Mouse (Mus musculus): Measurements from ENCODE around the gene Erbin.

The Erbin gene

GRCm38 (mm10) chr13:103920261-103920932 lies at the start of gene Erbin:
Gene Erbin (minus strand): TSS chr13:103920514.
- DNase-seq (ENCODE audit: low spot score in 2 of 2), result peak; percentile 56 to 65

DNA sequence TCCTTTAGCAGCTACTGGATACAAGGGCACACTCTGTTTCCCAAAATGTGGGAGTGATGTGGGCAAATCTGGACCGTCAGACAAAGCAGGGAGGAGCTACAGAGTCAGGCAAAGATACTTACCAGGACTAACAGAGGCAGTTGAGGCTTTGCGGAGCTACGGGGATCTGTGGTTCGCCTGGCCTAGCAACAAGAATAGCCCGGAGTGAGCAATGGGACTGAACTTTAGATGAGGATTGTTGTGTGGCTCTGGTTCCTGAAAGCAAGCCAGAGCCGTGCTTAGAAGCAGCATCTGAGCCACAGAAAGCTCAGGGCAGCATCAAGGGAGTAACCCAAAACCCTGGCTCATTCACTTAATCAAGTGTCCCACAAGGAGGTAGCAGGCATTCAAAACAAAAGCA lies 49.6 kb upstream of the Erbin start:
- DNase-seq (ENCODE audit: low spot score in 2 of 2), result no peak

GRCm38 (mm10) chr13:103967987-103968386 lies 47.7 kb upstream of the Erbin start:
- DNase-seq (ENCODE audit: low spot score in 2 of 2), result no peak

DNA sequence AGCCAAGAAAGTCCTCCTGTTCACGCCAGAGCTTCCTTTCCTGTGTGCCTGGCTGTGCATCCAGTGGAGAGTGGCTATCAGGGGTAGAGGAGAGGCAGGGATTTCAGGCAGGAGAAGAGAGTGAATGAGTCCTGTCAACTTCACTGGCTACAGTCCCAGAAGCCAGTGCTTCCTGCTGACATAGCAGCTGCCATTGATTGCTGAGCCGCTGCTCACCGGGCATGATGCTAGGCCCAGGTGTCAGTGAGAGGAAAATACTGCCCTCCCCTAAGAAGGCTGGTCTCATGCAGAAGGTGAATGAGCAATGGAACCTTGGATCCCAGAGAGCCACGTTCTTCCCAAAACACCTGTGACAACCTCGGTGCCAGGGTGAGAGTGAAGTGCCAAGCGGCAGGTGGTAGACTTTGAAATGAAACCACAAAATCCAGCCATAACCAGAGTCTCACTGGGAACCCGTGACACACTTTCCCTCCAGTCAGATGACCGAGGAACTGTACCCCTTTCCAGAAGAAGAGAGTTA lies 46.4 kb upstream of the Erbin start:
- DNase-seq (ENCODE audit: low spot score in 2 of 2), result no peak

GRCm38 (mm10) chr13:103965187-103965586 lies 44.9 kb upstream of the Erbin start:
- no peak for DNase-seq (ENCODE audit: low spot score in 2 of 2)

DNA sequence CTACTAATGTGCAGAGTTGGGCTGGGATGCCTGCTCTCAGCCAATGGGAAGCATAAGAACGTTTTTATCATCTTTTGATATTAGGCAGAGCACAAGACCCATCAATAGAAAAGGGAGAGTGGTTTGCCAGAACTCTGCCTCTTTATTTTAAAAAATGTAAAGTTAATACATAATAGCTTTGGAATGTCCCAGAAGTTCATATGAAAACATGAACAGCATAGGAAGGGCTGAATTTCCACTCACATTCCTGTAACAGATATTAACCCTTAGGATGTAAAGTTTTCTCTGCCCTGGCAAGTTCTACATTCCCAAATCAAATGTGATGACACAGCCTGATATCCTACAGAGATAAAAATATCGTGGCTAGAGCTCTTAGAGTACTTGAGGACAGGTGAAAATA lies 42.8 kb upstream of the Erbin start:
- DNase-seq (ENCODE audit: low spot score in 2 of 2), result no peak

DNA sequence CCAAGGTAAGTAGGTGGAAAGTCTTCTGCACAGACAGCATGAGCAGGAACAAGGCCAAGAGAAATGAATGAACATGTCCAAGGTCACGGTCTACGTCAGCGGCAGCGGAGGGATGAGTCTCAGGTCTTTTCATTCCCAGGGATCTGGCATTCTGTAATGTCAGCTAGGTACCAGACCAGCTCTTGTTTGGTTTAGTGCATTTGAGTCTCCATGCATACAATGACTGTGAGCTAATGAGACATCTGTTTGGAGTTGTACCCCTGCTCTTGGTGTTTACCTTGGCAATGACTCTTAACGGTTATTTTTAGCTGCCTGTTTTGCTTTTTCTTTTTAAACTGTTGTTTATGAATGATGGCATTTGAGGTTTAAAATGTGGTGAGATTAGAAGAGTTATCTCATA lies 39.5 kb upstream of the Erbin start:
- DNase-seq (ENCODE audit: low spot score in 2 of 2), result no peak

GRCm38 (mm10) chr13:103958607-103959123 lies 38.4 kb upstream of the Erbin start:
- DNase-seq (ENCODE audit: low spot score in 2 of 2), result no peak

- no peak for DNase-seq (ENCODE audit: low spot score in 2 of 2)
Measured at GRCm38 (mm10) chr13:103957175-103957940, 37.0 kb upstream of the Erbin start.

GRCm38 (mm10) chr13:103955652-103956051 lies 35.3 kb upstream of the Erbin start:
- DNase-seq (ENCODE audit: low spot score in 2 of 2), result no peak

GRCm38 (mm10) chr13:103951393-103951792 lies 31.1 kb upstream of the Erbin start:
- DNase-seq (ENCODE audit: low spot score in 2 of 2), result no peak

GRCm38 (mm10) chr13:103940796-103941195 lies 20.5 kb upstream of the Erbin start:
- DNase-seq (ENCODE audit: low spot score in 2 of 2), result no peak

DNA sequence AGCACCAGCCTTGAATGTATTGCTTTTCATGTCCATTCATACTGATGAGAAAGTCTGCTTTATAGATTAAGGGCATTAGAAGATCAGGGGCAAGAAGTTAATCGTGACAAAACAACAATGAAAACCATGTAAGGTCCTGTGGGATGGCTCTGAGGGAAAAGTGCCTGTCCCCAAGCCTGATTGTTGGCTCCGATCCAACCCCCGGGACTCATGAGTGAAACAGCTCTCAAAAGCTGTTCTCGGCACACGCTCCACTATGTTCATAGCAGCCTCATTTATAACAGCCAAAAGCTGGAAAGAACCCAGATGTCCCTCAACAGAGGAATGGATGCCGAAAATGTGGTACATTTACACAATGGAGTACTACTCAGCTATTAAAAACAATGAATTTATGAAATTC lies 4.3 kb upstream of the Erbin start:
- no peak for DNase-seq (ENCODE audit: low spot score in 2 of 2)

DNA sequence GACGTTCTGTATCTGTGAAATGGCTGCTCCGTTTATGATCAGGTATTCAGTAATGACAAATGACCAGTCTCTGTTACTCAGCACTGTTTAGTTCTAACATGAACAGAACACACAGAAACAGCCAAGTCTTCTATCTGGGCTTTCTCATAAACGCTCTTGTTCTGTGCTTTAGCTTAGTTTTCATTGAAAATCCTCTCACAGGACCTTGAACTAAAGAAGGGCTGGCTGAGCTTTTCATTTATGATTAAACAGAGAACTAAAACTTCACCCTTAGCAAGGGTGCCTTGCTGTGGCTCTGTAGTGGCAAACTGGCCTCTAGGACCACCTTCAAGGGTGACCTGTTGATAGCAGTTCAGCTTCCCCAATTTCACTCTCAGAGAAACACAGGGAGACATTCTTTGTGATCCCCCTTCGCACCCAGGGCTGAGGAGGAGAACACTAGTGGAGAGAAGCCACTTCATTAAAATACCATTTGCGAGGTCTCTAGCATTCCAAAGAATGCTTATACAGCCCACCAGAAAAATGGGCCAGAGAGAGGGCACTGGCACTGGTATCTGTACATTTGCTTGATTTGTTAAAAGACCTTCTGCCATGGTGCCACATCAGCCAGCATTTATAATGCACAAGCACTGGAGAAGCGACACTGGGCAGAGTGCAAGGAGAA lies 3.2 kb upstream of the Erbin start:
- no peak for DNase-seq (ENCODE audit: low spot score in 2 of 2)

DNA sequence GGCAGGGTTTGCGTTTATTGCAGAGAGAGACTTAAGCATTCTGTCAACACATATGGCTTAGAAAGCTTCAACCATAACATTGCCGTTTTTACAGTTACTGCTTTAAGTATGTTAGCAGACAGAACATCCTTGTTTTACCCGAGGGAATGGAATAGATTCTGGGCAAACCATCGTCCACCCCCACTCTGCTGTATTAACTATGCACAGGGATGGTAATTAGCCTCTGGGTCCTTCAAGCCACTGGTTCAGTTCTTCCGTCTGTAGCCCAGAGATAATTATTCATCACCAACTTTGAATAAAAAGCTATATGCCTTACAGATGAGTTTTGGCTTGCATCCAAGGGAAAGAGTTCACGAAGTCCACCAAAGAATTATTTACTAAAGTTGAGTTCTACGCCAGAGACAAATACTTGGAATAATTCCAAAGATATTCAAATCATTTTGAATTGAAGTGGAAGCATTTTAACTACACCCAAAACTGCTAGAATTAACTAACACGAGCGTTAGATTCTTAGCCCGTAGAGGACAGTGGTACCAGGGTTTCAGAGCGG lies 1.6 kb upstream of the Erbin start:
- no peak for DNase-seq (ENCODE audit: low spot score in 2 of 2)

DNA sequence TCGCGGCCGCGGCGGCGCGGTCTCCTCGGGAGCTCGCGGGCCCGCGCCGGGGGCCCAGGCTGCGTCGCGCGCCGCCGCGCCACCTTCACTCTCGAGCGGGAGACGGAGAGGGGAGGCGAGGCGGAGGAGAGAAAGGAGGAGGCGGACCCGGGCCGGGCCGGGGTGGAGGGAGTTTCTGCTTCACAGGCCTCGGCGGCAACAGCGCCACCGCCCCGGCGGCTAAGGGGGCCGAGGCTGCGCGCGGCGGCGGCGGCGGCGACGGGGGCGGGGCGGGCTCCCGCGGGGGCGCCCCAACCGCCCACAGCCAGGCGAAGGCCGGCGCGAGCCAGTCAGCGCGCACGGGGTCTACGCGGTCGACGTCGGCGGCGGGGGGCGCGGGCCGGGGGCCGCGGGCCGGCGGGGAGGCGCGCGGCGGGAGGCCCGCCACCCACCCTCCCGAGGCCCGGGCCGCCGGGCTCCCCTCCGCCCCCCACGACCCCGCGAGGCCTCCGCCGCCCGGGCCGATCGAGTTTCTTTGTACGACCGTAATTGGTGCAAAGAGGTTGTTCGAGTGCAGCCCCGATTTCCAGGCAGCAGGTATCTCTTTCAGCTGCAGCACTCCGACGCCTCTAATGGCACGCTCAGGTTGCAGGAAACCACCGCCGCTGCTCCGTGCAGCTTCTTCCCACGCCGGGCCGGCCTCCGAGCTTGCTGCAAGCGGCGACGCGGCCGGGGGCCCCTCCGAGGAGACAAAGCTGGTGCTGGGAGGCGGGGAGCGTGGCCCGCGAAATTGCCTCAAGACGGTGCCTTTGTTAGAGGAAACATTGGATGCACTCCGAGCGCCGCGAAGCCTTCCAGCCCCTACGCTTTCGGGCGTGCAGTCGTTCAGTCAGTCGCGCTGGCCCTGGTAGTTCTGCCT lies 868 bp upstream of the Erbin start:
- DNase-seq (ENCODE audit: low spot score in 2 of 2), result peak; percentile 77 to 82

- DNase-seq (ENCODE audit: low spot score in 2 of 2), result peak in 1 of 2 experiments; percentile 15
Measured at GRCm38 (mm10) chr13:103919956-103920260, 406 bp downstream of the Erbin start.

- DNase-seq (ENCODE audit: low spot score in 2 of 2), result peak in 1 of 2 experiments; percentile 18
Measured at GRCm38 (mm10) chr13:103919234-103919955, 919 bp downstream of the Erbin start.

DNA sequence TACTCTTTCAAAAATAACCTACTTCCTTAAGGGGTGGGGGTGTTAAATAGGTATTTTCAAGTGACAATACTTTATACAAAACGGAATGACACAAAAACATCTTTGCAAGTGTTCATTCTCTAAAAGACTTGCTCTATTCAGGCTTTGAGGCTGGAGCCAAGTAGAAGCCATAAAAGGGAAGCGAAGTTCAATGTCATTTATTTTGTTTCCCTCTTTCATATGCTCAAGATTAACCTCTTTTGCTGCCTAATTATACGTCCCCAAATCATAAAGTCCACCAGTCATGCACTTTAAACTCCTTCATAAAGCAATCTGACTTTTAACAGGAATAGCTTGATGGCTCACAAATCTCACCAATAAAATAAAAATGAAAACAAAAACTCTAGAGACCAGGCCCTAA lies 1.9 kb downstream of the Erbin start:
- no peak for DNase-seq (ENCODE audit: low spot score in 2 of 2)

GRCm38 (mm10) chr13:103914114-103914736 lies 6.1 kb downstream of the Erbin start:
- no peak for DNase-seq (ENCODE audit: low spot score in 2 of 2)

All from spleen, postnatal 14 days (tissue).